Mouse (Mus musculus) olfactory bulb, adult 2 months (tissue): ENCODE results near the gene Slc38a7.

Source experiments
- CTCF ChIP-seq: fragments of 200-500 bp; IDR thresholded peaks from 2 replicates; pipeline ENCODE4 v1.5.1; 2012; ENCODE audit warnings: low read depth, mild to moderate bottlenecking, low read length, moderate library complexity; ENCODE audit not compliant: insufficient read depth
- POLR2A ChIP-seq: fragments of 200-500 bp; IDR thresholded peaks from 2 replicates; pipeline ENCODE4 v1.6.1; 2012; ENCODE audit warnings: mild to moderate bottlenecking, low read depth, low read length, moderate library complexity; ENCODE audit not compliant: insufficient read depth

DNA sequence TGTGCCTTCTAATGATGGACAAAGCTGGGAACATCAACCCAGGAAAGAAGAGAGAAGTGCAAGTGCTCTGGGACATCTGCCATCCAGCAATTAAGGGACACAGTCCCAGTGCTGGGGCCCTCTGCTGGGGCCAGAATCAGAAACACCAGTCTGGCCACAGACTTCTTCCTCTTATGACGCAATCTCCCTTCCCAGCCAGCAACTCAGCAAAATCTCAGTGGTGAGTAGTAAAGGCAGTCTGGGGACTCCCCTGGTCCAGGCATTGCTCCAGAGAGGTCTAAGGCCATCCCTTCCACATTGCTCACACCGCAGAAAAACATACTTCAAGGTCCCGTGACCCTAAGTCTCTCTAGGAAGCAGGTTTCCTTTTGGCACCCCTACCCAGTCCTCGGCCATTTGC, 1.0 kb downstream of the Slc38a7 start:
- TF ChIP-seq CTCF (no peak), POLR2A (no peak)
